Mouse (Mus musculus): ENCODE data around the gene Rbm44. TPM values are rescaled to one million over a fixed set of nuclear protein-coding genes. Genes with fewer than 3 reads are reported as not detected.

The Rbm44 gene
- under 1 TPM in 1 of 2 experiments, not detected in 1; 0.09 TPM for total RNA-seq (2021)
- long read RNA-seq, experiment 1, result 0 reads
- long read RNA-seq, experiment 2, result 0 reads

DNA sequence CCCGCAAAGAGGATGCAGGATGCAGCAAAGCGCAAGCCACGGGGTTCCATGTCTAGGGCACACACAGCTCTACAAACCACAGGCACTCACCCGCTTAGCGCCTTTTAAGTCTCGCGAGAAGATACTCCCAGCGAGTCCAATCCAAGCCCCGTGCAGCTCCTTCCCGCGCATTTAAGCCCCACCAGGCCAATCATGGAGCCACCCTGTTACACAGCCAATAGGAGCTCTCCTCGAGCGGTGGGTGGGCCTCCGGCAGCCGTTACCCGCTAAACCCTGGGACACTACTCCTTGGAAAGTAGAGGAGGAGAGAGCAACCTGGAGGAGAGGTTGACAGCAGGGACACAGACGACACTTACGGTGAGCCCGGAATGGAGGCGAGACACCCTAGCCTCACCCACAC, at the start of gene Rbm44:
Gene Rbm44, plus strand, starts transcription at position 277 of the 400 bp plus-strand sequence.
- no peak for DNase-seq (ENCODE audit: low spot score in 2 of 2)

GRCm38 (mm10) chr1:91095258-91095657, 49.6 kb upstream of the Rbm44 start:
- DNase-seq (ENCODE audit: low spot score in 2 of 2), result no peak

DNA sequence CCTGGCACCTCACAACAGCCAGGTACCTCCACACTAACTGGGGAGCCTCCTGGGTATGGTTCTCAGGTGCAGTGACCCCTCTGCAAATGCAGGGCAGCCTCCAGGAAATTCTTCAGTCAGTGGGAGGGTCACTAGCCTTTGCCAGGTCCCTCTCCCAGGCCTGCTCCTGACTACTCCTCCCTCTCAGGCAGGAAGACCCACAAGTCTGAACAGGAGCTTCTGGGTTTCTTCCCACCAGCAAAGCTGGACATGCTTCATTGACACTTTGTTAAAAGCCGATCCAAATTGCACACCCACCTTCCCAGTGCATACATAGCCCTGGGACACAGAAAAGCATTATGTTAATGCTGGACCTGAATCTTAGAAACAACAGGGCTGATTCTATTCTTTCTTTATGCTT, 49.0 kb upstream of the Rbm44 start:
- no peak for DNase-seq (ENCODE audit: low spot score in 2 of 2)

DNA sequence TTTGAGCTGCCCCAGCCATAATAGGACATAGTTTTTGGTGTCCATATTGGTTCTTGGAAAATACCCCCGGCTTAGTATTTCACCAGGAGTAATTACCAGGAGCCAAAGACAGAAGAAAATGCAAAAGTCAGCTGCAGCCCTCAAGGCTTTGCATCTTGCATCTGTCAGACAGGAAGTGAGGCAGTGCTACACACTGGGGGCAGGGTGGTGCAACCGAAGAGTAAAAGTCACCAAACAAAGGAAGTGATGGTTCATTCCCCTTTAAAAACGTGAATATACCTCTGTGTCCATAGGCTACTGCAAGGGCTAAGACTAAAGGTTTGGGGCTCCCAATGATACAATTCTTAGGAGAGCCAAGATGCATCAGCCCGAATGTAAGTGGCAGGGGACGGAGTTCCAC, 48.4 kb upstream of the Rbm44 start:
- no peak for DNase-seq (ENCODE audit: low spot score in 2 of 2)

DNA sequence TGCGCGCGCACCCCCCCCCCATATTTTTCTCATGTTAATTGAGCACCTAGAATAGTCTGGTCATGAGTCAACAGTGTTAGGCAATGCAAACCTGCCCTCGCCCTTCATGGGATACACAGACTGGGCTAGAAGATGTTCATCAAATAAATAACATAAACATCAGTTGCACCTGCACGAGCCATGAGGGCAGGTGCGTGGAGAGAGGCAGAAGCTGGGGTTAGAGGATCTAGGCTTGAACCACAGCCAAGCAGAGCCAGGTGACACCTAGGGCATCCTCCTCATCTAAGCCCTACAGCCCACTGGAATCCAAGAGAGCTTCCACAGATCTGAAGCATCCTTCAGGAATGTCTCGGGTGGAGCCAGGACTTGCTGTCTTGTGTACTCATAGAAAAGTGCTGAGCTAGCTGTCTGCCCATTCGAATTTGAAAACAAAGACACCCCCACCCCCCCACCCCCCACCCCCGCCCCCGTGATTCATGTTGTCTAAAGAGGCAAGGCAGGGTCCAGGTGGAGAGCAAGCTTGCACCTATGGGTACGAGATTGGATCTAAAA, 47.5 kb upstream of the Rbm44 start:
- no peak for DNase-seq (ENCODE audit: low spot score in 2 of 2)

DNA sequence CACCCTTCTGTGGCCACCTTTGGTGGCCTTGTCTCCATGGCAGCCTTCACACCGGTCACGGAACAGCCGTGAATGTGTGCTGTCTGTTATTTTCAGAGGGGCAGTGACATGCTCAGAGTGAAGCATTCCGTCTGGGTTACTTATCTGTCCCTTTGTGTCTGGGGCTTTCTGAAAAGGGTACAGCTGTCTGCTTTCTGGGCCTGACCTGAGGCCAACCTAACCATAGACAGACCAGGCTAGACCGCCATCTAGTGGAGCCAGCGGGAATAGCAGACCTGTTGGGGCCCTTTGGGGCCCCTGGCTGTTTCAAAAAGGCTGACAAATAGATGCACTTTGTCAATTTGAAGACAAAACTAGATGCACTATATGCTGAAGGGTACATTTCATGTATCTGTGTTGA, 46.0 kb upstream of the Rbm44 start:
- DNase-seq (ENCODE audit: low spot score in 2 of 2), result peak; percentile 55 to 73

GRCm38 (mm10) chr1:91101709-91102440, 43.0 kb upstream of the Rbm44 start:
- no peak for DNase-seq (ENCODE audit: low spot score in 2 of 2)

GRCm38 (mm10) chr1:91103366-91103983, 41.4 kb upstream of the Rbm44 start:
- no peak for DNase-seq (ENCODE audit: low spot score in 2 of 2)

- no peak for DNase-seq (ENCODE audit: low spot score in 2 of 2)
Measured at GRCm38 (mm10) chr1:91107548-91107947, 37.3 kb upstream of the Rbm44 start.

- no peak for DNase-seq (ENCODE audit: low spot score in 2 of 2)
Measured at GRCm38 (mm10) chr1:91109302-91109701, 35.6 kb upstream of the Rbm44 start.

GRCm38 (mm10) chr1:91112171-91112570, 32.7 kb upstream of the Rbm44 start:
- DNase-seq (ENCODE audit: low spot score in 2 of 2), result no peak

- no peak for DNase-seq (ENCODE audit: low spot score in 2 of 2)
Measured at GRCm38 (mm10) chr1:91112606-91113005, 32.3 kb upstream of the Rbm44 start.

- no peak for DNase-seq (ENCODE audit: low spot score in 2 of 2)
Measured at GRCm38 (mm10) chr1:91122121-91122520, 22.8 kb upstream of the Rbm44 start.

DNA sequence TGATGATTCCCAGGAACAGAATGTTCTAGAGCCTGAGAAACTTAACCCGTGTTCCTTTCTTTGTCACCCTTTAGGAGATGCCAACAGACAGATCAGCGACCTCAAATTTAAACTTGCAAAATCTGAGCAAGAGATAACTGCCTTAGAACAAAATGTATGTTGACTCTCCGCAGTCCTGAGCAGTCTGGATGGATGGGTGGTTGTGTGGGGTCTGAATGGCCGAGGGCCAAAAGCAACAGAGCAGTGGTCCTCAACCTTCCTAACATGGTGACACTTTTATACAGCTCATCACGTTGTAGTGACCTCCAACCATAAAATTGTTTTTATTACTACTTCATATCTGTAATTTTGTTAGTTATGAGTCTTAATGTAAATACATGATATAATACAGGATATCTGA, 21.9 kb upstream of the Rbm44 start:
- no peak for DNase-seq (ENCODE audit: low spot score in 2 of 2)

DNA sequence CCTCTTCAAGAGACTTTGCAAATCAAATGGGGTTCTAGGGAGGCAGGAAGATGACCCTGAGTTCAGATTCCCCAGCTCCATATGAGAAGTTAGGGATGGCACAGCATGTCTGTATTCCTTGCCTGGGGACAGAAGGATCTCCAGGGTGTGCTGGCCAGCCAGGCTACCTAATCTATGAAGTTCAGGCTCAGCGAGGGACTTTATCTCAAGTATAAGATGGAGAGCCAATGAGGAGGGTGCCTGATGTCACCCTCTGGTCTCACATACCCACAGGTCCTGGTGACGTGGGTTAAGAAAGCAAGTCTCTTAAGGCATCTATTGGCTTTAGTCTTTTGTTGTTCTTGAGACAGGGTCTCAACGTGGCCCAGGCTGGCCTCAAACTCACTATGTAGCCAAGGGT, 21.4 kb upstream of the Rbm44 start:
- DNase-seq (ENCODE audit: low spot score in 2 of 2), result no peak

DNA sequence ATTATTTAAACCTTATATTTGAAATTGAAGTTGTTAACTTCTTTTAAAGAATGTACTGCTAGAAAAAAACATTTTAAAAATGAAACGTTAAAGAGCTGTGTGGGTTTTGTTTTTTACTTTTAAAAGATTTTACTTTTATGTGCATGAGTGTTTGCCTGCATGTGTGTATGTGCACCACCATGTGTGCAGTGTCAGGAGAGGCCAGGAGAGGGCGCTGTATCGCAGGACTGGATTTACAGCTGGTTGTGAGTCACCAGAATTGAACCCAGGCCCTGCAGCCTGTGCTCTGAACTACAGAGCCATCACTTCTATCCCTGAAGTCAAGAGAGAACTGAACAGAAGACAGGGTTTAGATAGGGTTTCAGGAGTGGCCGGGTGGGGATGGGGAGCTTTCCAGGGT, 16.0 kb upstream of the Rbm44 start:
- no peak for DNase-seq (ENCODE audit: low spot score in 2 of 2)

- no peak for DNase-seq (ENCODE audit: low spot score in 2 of 2)
Measured at GRCm38 (mm10) chr1:91137036-91137435, 7.9 kb upstream of the Rbm44 start.

- no peak for DNase-seq (ENCODE audit: low spot score in 2 of 2)
Measured at GRCm38 (mm10) chr1:91151509-91151908, 6.6 kb downstream of the Rbm44 start.

GRCm38 (mm10) chr1:91166798-91167197, 21.9 kb downstream of the Rbm44 start:
- DNase-seq (ENCODE audit: low spot score in 2 of 2), result no peak

DNA sequence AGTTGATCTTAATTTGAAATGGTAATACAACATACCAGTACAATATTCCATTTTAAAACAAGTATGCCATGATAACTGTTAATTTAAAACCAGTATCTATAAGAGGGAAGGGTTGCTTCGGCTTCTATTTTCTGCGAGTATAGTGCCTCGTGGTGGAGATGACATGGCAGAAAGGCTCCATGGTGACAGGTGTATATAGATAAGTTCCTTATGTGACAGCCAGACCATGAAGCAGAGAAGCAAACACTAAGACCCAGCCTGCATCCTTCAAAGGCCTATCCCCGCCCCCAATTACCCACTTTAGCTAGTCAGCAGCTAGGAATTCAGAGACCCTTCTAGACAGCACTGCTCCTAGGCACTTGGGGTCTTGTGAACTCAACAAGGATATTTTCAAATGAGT, 24.3 kb downstream of the Rbm44 start:
- no peak for DNase-seq (ENCODE audit: low spot score in 2 of 2)

- no peak for DNase-seq (ENCODE audit: low spot score in 2 of 2)
Measured at GRCm38 (mm10) chr1:91174796-91175195, 29.9 kb downstream of the Rbm44 start.

DNA sequence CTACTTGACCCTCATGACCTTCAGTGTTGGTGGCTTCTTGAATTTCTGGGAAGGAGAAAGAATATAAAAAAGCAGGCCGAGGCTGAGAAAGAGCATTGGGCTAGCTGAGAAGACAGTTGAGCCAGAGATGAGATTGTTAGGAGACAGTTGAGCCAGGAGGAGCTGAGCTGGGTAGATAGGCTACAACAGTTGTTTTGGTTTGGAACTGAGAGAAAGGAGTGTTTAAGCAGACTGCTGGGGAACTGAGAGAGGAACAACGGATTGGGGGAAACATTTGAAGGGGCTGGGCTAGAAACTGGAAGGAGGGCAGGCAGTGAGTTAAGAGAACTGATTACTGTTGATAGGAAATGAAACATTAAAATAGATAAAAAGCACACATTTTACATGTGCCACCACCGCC, 31.1 kb downstream of the Rbm44 start:
- DNase-seq (ENCODE audit: low spot score in 2 of 2), result no peak

DNA sequence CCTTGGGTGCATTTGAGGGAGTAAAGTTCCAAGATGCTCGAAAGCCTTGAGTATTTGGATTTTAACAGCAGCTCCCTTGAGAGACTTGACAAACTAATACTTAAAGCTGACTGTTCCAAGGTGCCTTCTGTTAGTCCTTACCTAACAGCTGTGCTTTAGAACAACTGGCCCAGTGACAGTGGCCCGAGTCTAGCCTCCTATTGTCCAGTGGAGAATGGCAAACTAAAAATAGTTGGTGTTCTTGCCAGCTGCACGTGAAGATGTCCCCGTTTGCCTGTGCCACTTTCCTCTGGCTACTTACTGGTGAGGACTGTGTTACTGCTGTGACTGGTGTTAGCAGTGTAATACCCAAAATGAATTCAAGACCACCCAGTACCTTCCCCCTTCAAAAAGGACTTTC, 32.0 kb downstream of the Rbm44 start:
- no peak for DNase-seq (ENCODE audit: low spot score in 2 of 2)

Measured in left cerebral cortex, adult 18-20 months (tissue).